Mouse (Mus musculus): ENCODE measurements around the gene Baiap2l2. TPM values are rescaled to one million over a fixed set of nuclear protein-coding genes. Genes with fewer than 3 reads are reported as not detected.
A peak's percentile ranks its signal among the peaks of the same experiment; 100 is the strongest.

The Baiap2l2 gene
- 1.4 and 2.6 TPM in 2 replicates for polyA plus RNA-seq (2014; fragmentation: Nextera tagmentation; extraction: Ambion mirVana)

- peaks cover 8% of the 10 kb centered on the region; the same call in 1 of the 2 replicates for H3K36me3 ChIP-seq (ENCODE audit: control insufficient read depth, insufficient read depth, low read length)
- no peak for ATAC-seq
- H3K9me3 ChIP-seq (replicated peaks; ENCODE audit: control insufficient read depth, low read length) = no peaks in the 10 kb centered on the region
- H3K27ac ChIP-seq (ENCODE audit: low read depth, low read length) = no peak within 1 kb of the TSS
- no peak within 1 kb of the TSS for H3K4me3 ChIP-seq (ENCODE audit: low read depth, low read length)
- no peak within 1 kb of the TSS for H3K4me2 ChIP-seq (ENCODE audit: low read length)
- H3K27me3 ChIP-seq (replicated peaks; ENCODE audit: control insufficient read depth, insufficient read depth, low read length) = no peaks in the 10 kb centered on the region
- H3K9ac ChIP-seq (ENCODE audit: low read length) = no peak within 1 kb of the TSS
- DNase-seq (ENCODE audit: low spot score) = no peak
- 76% methylated on average over 10 of the region's 10 CpGs for WGBS
- H3K4me1 ChIP-seq (ENCODE audit: control insufficient read depth, insufficient read depth, low read length) = no peaks in the 10 kb centered on the region
Observed at GRCm38 (mm10) chr15:79285399-79285798, at the start of gene Baiap2l2. Gene Baiap2l2, minus strand, starts transcription at chr15:79285537.

- no peak overlapping the region for H3K4me3 ChIP-seq (ENCODE audit: low read depth, low read length)
- no peaks in the 10 kb centered on the region for H3K4me1 ChIP-seq (ENCODE audit: control insufficient read depth, insufficient read depth, low read length)
- ATAC-seq (no peak), DNase-seq (ENCODE audit: low spot score) (no peak)
- no peak overlapping the region for H3K4me2 ChIP-seq (ENCODE audit: low read length)
- H3K9me3 ChIP-seq (replicated peaks; ENCODE audit: control insufficient read depth, low read length) = no peaks in the 10 kb centered on the region
- no peaks in the 10 kb centered on the region for H3K27me3 ChIP-seq (replicated peaks; ENCODE audit: control insufficient read depth, insufficient read depth, low read length)
- no peak overlapping the region for H3K27ac ChIP-seq (ENCODE audit: low read depth, low read length)
- no peak overlapping the region for H3K9ac ChIP-seq (ENCODE audit: low read length)
- WGBS = 79% methylated on average over 4 of the region's 4 CpGs
- H3K36me3 ChIP-seq (ENCODE audit: control insufficient read depth, insufficient read depth, low read length) = no peaks in the 10 kb centered on the region
Observed at GRCm38 (mm10) chr15:79333409-79333808, 48.1 kb upstream of the Baiap2l2 start.

- Histone ChIP-seq H3K36me3 (ENCODE audit: control insufficient read depth, insufficient read depth, low read length) (no peaks in the 10 kb centered on the region), H3K4me1 (ENCODE audit: control insufficient read depth, insufficient read depth, low read length) (peaks cover 6% of the 10 kb centered on the region; the same call in 1 of the 2 replicates), H3K27ac (ENCODE audit: low read depth, low read length) (no peak overlapping the region), H3K9me3 (replicated peaks; ENCODE audit: control insufficient read depth, low read length) (no peaks in the 10 kb centered on the region), H3K9ac (ENCODE audit: low read length) (no peak overlapping the region), H3K27me3 (replicated peaks; ENCODE audit: control insufficient read depth, insufficient read depth, low read length) (no peaks in the 10 kb centered on the region), H3K4me2 (ENCODE audit: low read length) (no peak overlapping the region), H3K4me3 (ENCODE audit: low read depth, low read length) (no peak overlapping the region)
- DNase-seq (ENCODE audit: low spot score) (no peak), ATAC-seq (no peak)
- 71% methylated on average over 4 of the region's 4 CpGs for WGBS
Observed at GRCm38 (mm10) chr15:79330521-79330920, 45.2 kb upstream of the Baiap2l2 start.

- H3K36me3 ChIP-seq (ENCODE audit: control insufficient read depth, insufficient read depth, low read length) = no peaks in the 10 kb centered on the region
- no peaks in the 10 kb centered on the region for H3K9me3 ChIP-seq (replicated peaks; ENCODE audit: control insufficient read depth, low read length)
- H3K9ac ChIP-seq (ENCODE audit: low read length) = no peak overlapping the region
- DNase-seq (ENCODE audit: low spot score) (no peak), ATAC-seq (no peak)
- H3K4me1 ChIP-seq (ENCODE audit: control insufficient read depth, insufficient read depth, low read length) = peaks cover 6% of the 10 kb centered on the region; the same call in 1 of the 2 replicates
- no peaks in the 10 kb centered on the region for H3K27me3 ChIP-seq (replicated peaks; ENCODE audit: control insufficient read depth, insufficient read depth, low read length)
- no peak overlapping the region for H3K27ac ChIP-seq (ENCODE audit: low read depth, low read length)
- no peak overlapping the region for H3K4me2 ChIP-seq (ENCODE audit: low read length)
- 85% methylated on average over 6 of the region's 6 CpGs for WGBS
- no peak overlapping the region for H3K4me3 ChIP-seq (ENCODE audit: low read depth, low read length)
Observed at GRCm38 (mm10) chr15:79329979-79330363, 44.6 kb upstream of the Baiap2l2 start.

- no peak overlapping the region for H3K27ac ChIP-seq (ENCODE audit: low read depth, low read length)
- peaks cover 6% of the 10 kb centered on the region; the same call in 1 of the 2 replicates for H3K4me1 ChIP-seq (ENCODE audit: control insufficient read depth, insufficient read depth, low read length)
- no peaks in the 10 kb centered on the region for H3K9me3 ChIP-seq (replicated peaks; ENCODE audit: control insufficient read depth, low read length)
- H3K27me3 ChIP-seq (replicated peaks; ENCODE audit: control insufficient read depth, insufficient read depth, low read length) = no peaks in the 10 kb centered on the region
- DNase-seq (ENCODE audit: low spot score) (no peak), ATAC-seq (no peak)
- no peaks in the 10 kb centered on the region for H3K36me3 ChIP-seq (ENCODE audit: control insufficient read depth, insufficient read depth, low read length)
- no peak overlapping the region for H3K4me2 ChIP-seq (ENCODE audit: low read length)
- H3K9ac ChIP-seq (ENCODE audit: low read length) = no peak overlapping the region
- 92% methylated on average over 6 of the region's 6 CpGs for WGBS
- H3K4me3 ChIP-seq (ENCODE audit: low read depth, low read length) = no peak overlapping the region
Observed at GRCm38 (mm10) chr15:79329346-79329978, 44.1 kb upstream of the Baiap2l2 start.

GRCm38 (mm10) chr15:79328939-79329275, 43.6 kb upstream of the Baiap2l2 start:
- H3K4me3 ChIP-seq (ENCODE audit: low read depth, low read length) = no peak overlapping the region
- H3K27ac ChIP-seq (ENCODE audit: low read depth, low read length) = no peak overlapping the region
- DNase-seq (ENCODE audit: low spot score) (no peak), ATAC-seq (no peak)
- H3K9ac ChIP-seq (ENCODE audit: low read length) = no peak overlapping the region
- WGBS = 86% methylated on average over 4 of the region's 4 CpGs
- no peaks in the 10 kb centered on the region for H3K9me3 ChIP-seq (replicated peaks; ENCODE audit: control insufficient read depth, low read length)
- H3K36me3 ChIP-seq (ENCODE audit: control insufficient read depth, insufficient read depth, low read length) = no peaks in the 10 kb centered on the region
- H3K4me2 ChIP-seq (ENCODE audit: low read length) = no peak overlapping the region
- H3K27me3 ChIP-seq (replicated peaks; ENCODE audit: control insufficient read depth, insufficient read depth, low read length) = no peaks in the 10 kb centered on the region
- peaks cover 6% of the 10 kb centered on the region; the same call in 1 of the 2 replicates for H3K4me1 ChIP-seq (ENCODE audit: control insufficient read depth, insufficient read depth, low read length)

- Histone ChIP-seq H3K9ac (ENCODE audit: low read length) (peak within 1 kb of the TSS; percentile 72), H3K27ac (ENCODE audit: low read depth, low read length) (peak within 1 kb of the TSS; percentile 82), H3K27me3 (replicated peaks; ENCODE audit: control insufficient read depth, insufficient read depth, low read length) (no peaks in the 10 kb centered on the region), H3K4me1 (ENCODE audit: control insufficient read depth, insufficient read depth, low read length) (peaks cover 6% of the 10 kb centered on the region; the same call in 1 of the 2 replicates), H3K9me3 (replicated peaks; ENCODE audit: control insufficient read depth, low read length) (no peaks in the 10 kb centered on the region), H3K36me3 (ENCODE audit: control insufficient read depth, insufficient read depth, low read length) (no peaks in the 10 kb centered on the region), H3K4me2 (ENCODE audit: low read length) (peak within 1 kb of the TSS; percentile 84), H3K4me3 (ENCODE audit: low read depth, low read length) (peak within 1 kb of the TSS; percentile 57)
- peak; percentile 99 for ATAC-seq
- DNase-seq (ENCODE audit: low spot score) = peak; percentile 98
- 5% methylated on average over 45 of the region's 46 CpGs for WGBS
Observed at GRCm38 (mm10) chr15:79328058-79328938, 43.0 kb upstream of the Baiap2l2 start, which contains the start of gene Pla2g6. Gene Pla2g6, minus strand, starts transcription at chr15:79328390.

GRCm38 (mm10) chr15:79326971-79327961, 41.9 kb upstream of the Baiap2l2 start:
- Histone ChIP-seq H3K9me3 (replicated peaks; ENCODE audit: control insufficient read depth, low read length) (no peaks in the 10 kb centered on the region), H3K36me3 (ENCODE audit: control insufficient read depth, insufficient read depth, low read length) (no peaks in the 10 kb centered on the region), H3K4me2 (ENCODE audit: low read length) (peak overlapping the region; percentile 84), H3K27ac (ENCODE audit: low read depth, low read length) (peak overlapping the region; percentile 82), H3K4me1 (ENCODE audit: control insufficient read depth, insufficient read depth, low read length) (peaks cover 6% of the 10 kb centered on the region; the same call in 1 of the 2 replicates), H3K27me3 (replicated peaks; ENCODE audit: control insufficient read depth, insufficient read depth, low read length) (no peaks in the 10 kb centered on the region), H3K9ac (ENCODE audit: low read length) (peak overlapping the region; percentile 72), H3K4me3 (ENCODE audit: low read depth, low read length) (peak overlapping the region; percentile 57)
- DNase-seq (ENCODE audit: low spot score) (peak; percentile 52), ATAC-seq (peak; percentile 40)
- 8% methylated on average over 20 of the region's 20 CpGs for WGBS

Data from forebrain, embryonic 14.5 days (tissue).